Mouse (Mus musculus): ENCODE measurements around the gene Rnf157. TPM values are rescaled to one million over a fixed set of nuclear protein-coding genes. Genes with fewer than 3 reads are reported as not detected.

Gene Rnf157
- polyA plus RNA-seq, 1 experiment: 2.3 TPM

GRCm38 (mm10) chr11:116296191-116296734 lies 116.6 kb downstream of the Rnf157 start:
- Histone ChIP-seq H3K4me3 (ENCODE audit: low read depth, low read length) (no peak overlapping the region), H3K4me1 (ENCODE audit: control insufficient read depth, insufficient read depth, insufficient read length, low read length) (peaks cover 9% of the 10 kb centered on the region), H3K36me3 (ENCODE audit: control insufficient read depth, insufficient read depth, low read length) (peaks cover 27% of the 10 kb centered on the region), H3K27me3 (ENCODE audit: control insufficient read depth, insufficient read depth, low read length) (no peaks in the 10 kb centered on the region), H3K27ac (ENCODE audit: insufficient read depth, low read depth, low read length) (no peak overlapping the region)
- WGBS: 83% methylated on average over 8 of the region's 8 CpGs
- TF ChIP-seq POLR2A (IDR thresholded peaks at IDR 0.05; ENCODE audit: low read depth, low read length) (no peak), CTCF (IDR thresholded peaks at IDR 0.05; ENCODE audit: extremely low read depth, insufficient read length, insufficient replicate concordance, low read depth, low read length) (no peak)

GRCm38 (mm10) chr11:116294319-116294718 lies 118.5 kb downstream of the Rnf157 start:
- H3K4me3 ChIP-seq (ENCODE audit: low read depth, low read length): no peak overlapping the region
- H3K4me1 ChIP-seq (ENCODE audit: control insufficient read depth, insufficient read depth, insufficient read length, low read length): peaks cover 9% of the 10 kb centered on the region
- TF ChIP-seq CTCF (IDR thresholded peaks at IDR 0.05; ENCODE audit: extremely low read depth, insufficient read length, insufficient replicate concordance, low read depth, low read length): peak; percentile 73; the same call in 1 of the 2 replicates
- TF ChIP-seq POLR2A (IDR thresholded peaks at IDR 0.05; ENCODE audit: low read depth, low read length): no peak
- no peaks in the 10 kb centered on the region for H3K27me3 ChIP-seq (ENCODE audit: control insufficient read depth, insufficient read depth, low read length)
- H3K27ac ChIP-seq (ENCODE audit: insufficient read depth, low read depth, low read length): no peak overlapping the region
- H3K36me3 ChIP-seq (ENCODE audit: control insufficient read depth, insufficient read depth, low read length): peaks cover 23% of the 10 kb centered on the region
- WGBS: 35% methylated on average over 5 of the region's 5 CpGs

GRCm38 (mm10) chr11:116293538-116294137 lies 119.2 kb downstream of the Rnf157 start:
- H3K36me3 ChIP-seq (ENCODE audit: control insufficient read depth, insufficient read depth, low read length): peaks cover 29% of the 10 kb centered on the region
- H3K27ac ChIP-seq (ENCODE audit: insufficient read depth, low read depth, low read length): no peak overlapping the region; the same call in 1 of the 2 replicates
- peaks cover 9% of the 10 kb centered on the region for H3K4me1 ChIP-seq (ENCODE audit: control insufficient read depth, insufficient read depth, insufficient read length, low read length)
- H3K4me3 ChIP-seq (ENCODE audit: low read depth, low read length): no peak overlapping the region
- 68% methylated on average over 12 of the region's 12 CpGs for WGBS
- H3K27me3 ChIP-seq (ENCODE audit: control insufficient read depth, insufficient read depth, low read length): no peaks in the 10 kb centered on the region
- TF ChIP-seq CTCF (IDR thresholded peaks at IDR 0.05; ENCODE audit: extremely low read depth, insufficient read length, insufficient replicate concordance, low read depth, low read length) (no peak), POLR2A (IDR thresholded peaks at IDR 0.05; ENCODE audit: low read depth, low read length) (no peak)

- Histone ChIP-seq H3K36me3 (ENCODE audit: control insufficient read depth, insufficient read depth, low read length) (peaks cover 34% of the 10 kb centered on the region), H3K4me3 (ENCODE audit: low read depth, low read length) (no peak overlapping the region), H3K4me1 (ENCODE audit: control insufficient read depth, insufficient read depth, insufficient read length, low read length) (peaks cover 9% of the 10 kb centered on the region), H3K27ac (ENCODE audit: insufficient read depth, low read depth, low read length) (no peak overlapping the region), H3K27me3 (ENCODE audit: control insufficient read depth, insufficient read depth, low read length) (no peaks in the 10 kb centered on the region)
- no peak for TF ChIP-seq CTCF (IDR thresholded peaks at IDR 0.05; ENCODE audit: extremely low read depth, insufficient read length, insufficient replicate concordance, low read depth, low read length)
- no peak for TF ChIP-seq POLR2A (IDR thresholded peaks at IDR 0.05; ENCODE audit: low read depth, low read length)
- 93% methylated on average over 13 of the region's 13 CpGs for WGBS
Observed at GRCm38 (mm10) chr11:116292401-116292800, 120.4 kb downstream of the Rnf157 start.

GRCm38 (mm10) chr11:116290556-116290955 lies 122.3 kb downstream of the Rnf157 start:
- Histone ChIP-seq H3K36me3 (ENCODE audit: control insufficient read depth, insufficient read depth, low read length) (peaks cover 30% of the 10 kb centered on the region), H3K27ac (ENCODE audit: insufficient read depth, low read depth, low read length) (no peak overlapping the region), H3K4me3 (ENCODE audit: low read depth, low read length) (no peak overlapping the region), H3K4me1 (ENCODE audit: control insufficient read depth, insufficient read depth, insufficient read length, low read length) (peaks cover 9% of the 10 kb centered on the region), H3K27me3 (ENCODE audit: control insufficient read depth, insufficient read depth, low read length) (no peaks in the 10 kb centered on the region)
- WGBS: 80% methylated on average over 8 of the region's 8 CpGs
- no peak for TF ChIP-seq CTCF (IDR thresholded peaks at IDR 0.05; ENCODE audit: extremely low read depth, insufficient read length, insufficient replicate concordance, low read depth, low read length)
- TF ChIP-seq POLR2A (IDR thresholded peaks at IDR 0.05; ENCODE audit: low read depth, low read length): no peak

- Histone ChIP-seq H3K36me3 (ENCODE audit: control insufficient read depth, insufficient read depth, low read length) (peaks cover 25% of the 10 kb centered on the region), H3K27me3 (ENCODE audit: control insufficient read depth, insufficient read depth, low read length) (peaks cover 22% of the 10 kb centered on the region), H3K4me1 (ENCODE audit: control insufficient read depth, insufficient read depth, insufficient read length, low read length) (peaks cover 4% of the 10 kb centered on the region; the same call in 1 of the 2 replicates), H3K27ac (ENCODE audit: insufficient read depth, low read depth, low read length) (no peak overlapping the region), H3K4me3 (ENCODE audit: low read depth, low read length) (no peak overlapping the region)
- TF ChIP-seq CTCF (IDR thresholded peaks at IDR 0.05; ENCODE audit: extremely low read depth, insufficient read length, insufficient replicate concordance, low read depth, low read length) (no peak), POLR2A (IDR thresholded peaks at IDR 0.05; ENCODE audit: low read depth, low read length) (no peak)
- WGBS: 81% methylated on average over 5 of the region's 5 CpGs
Observed at GRCm38 (mm10) chr11:116287351-116287750, 125.5 kb downstream of the Rnf157 start.

Other genes with a start within 250 kb of the Rnf157 start
- 5.0 and 6.5 TPM in 2 replicates for gene Fbf1, start 244.9 kb downstream of the Rnf157 start, polyA plus RNA-seq (2012; rRNA removed)
- 15.8 and 27.7 TPM in 2 replicates for gene Ten1, start 214.2 kb downstream of the Rnf157 start, polyA plus RNA-seq (2012; rRNA removed)
- 71.1 and 112 TPM in 2 replicates for gene Acox1, start 214.0 kb downstream of the Rnf157 start, polyA plus RNA-seq (2012; rRNA removed)
- gene Evpl, start 175.0 kb downstream of the Rnf157 start, polyA plus RNA-seq (2012; rRNA removed): 6.3 and 12.1 TPM in 2 replicates
- gene Srp68, start 138.8 kb downstream of the Rnf157 start, polyA plus RNA-seq (2012; rRNA removed): 21.2 and 39.0 TPM in 2 replicates
- gene Galr2, start 132.1 kb downstream of the Rnf157 start, polyA plus RNA-seq (2012; rRNA removed): 3.1 and 9.5 TPM in 2 replicates
- 12.2 and 24.1 TPM in 2 replicates for gene Exoc7, start 105.8 kb downstream of the Rnf157 start, polyA plus RNA-seq (2012; rRNA removed)
- gene Foxj1, start 77.6 kb downstream of the Rnf157 start, polyA plus RNA-seq (2012; rRNA removed): 0.17 and 0.19 TPM in 2 replicates
- 192 and 574 TPM in 2 replicates for gene Ubald2, start 21.1 kb upstream of the Rnf157 start, polyA plus RNA-seq (2012; rRNA removed)
- gene Qrich2, start 53.2 kb upstream of the Rnf157 start, polyA plus RNA-seq (2012; rRNA removed): 0.01 and 0.13 TPM in 2 replicates
- 209 and 451 TPM in 2 replicates for gene Prpsap1, start 81.2 kb upstream of the Rnf157 start, polyA plus RNA-seq (2012; rRNA removed)
- 19.5 and 47.9 TPM in 2 replicates for gene Sphk1, start 117.9 kb upstream of the Rnf157 start, polyA plus RNA-seq (2012; rRNA removed)
- gene Ube2o, start 168.4 kb upstream of the Rnf157 start, polyA plus RNA-seq (2012; rRNA removed): 7.2 and 7.9 TPM in 2 replicates
- not detected in 2 replicates for gene Aanat, start 173.4 kb upstream of the Rnf157 start, polyA plus RNA-seq (2012; rRNA removed)
- gene Rhbdf2, start 214.0 kb upstream of the Rnf157 start, polyA plus RNA-seq (2012; rRNA removed): 25.3 and 40.8 TPM in 2 replicates
- 0.30 TPM in 1 of 2 replicates, not detected in the other for gene Prcd, start 240.5 kb upstream of the Rnf157 start, polyA plus RNA-seq (2012; rRNA removed)
- 14.2 and 23.7 TPM in 2 replicates for gene Cygb, start 241.3 kb upstream of the Rnf157 start, polyA plus RNA-seq (2012; rRNA removed)